Mouse (Mus musculus): Measurements from ENCODE around the gene Stum.

- TF ChIP-seq POLR2A (IDR thresholded peaks at IDR 0.05; ENCODE audit: borderline replicate concordance, extremely low read depth, low read depth, low read length) (no peak), CTCF (IDR thresholded peaks at IDR 0.05; ENCODE audit: insufficient read depth, low read length) (no peak)
Measured at GRCm38 (mm10) chr1:180519520-180519919, 36.2 kb upstream of the Stum start.
